Mouse (Mus musculus): ENCODE results near the gene Plpp1. TPM values are rescaled to one million over a fixed set of nuclear protein-coding genes. Genes with fewer than 3 reads are reported as not detected.

Gene Plpp1
- polyA plus RNA-seq, 1 experiment from 2014 or later: 19.5 TPM

- Histone ChIP-seq H3K27ac (ENCODE audit: low read depth, low read length) (no peak overlapping the region), H3K4me1 (ENCODE audit: control insufficient read depth, insufficient read depth, low read length) (no peaks in the 10 kb centered on the region), H3K27me3 (ENCODE audit: control insufficient read depth, insufficient read depth, low read length) (no peaks in the 10 kb centered on the region), H3K9ac (ENCODE audit: low read length) (no peak overlapping the region), H3K36me3 (ENCODE audit: control insufficient read depth, insufficient read depth, low read length) (no peaks in the 10 kb centered on the region), H3K4me2 (ENCODE audit: low read depth) (no peak overlapping the region), H3K4me3 (ENCODE audit: low read depth, low read length) (no peak overlapping the region), H3K9me3 (ENCODE audit: control insufficient read depth, low read length) (no peaks in the 10 kb centered on the region)
- DNase-seq (ENCODE audit: low spot score) (no peak), ATAC-seq (ENCODE audit: insufficient read depth, low FRiP score, low TSS enrichment) (no peak)
- WGBS: 92% methylated on average over 3 of the region's 3 CpGs
Observed at GRCm38 (mm10) chr13:112815996-112816395, 15.4 kb downstream of the Plpp1 start.

GRCm38 (mm10) chr13:112818125-112818524, 17.5 kb downstream of the Plpp1 start:
- no peak for DNase-seq (ENCODE audit: low spot score)
- Histone ChIP-seq H3K9me3 (ENCODE audit: control insufficient read depth, low read length) (no peaks in the 10 kb centered on the region), H3K36me3 (ENCODE audit: control insufficient read depth, insufficient read depth, low read length) (no peaks in the 10 kb centered on the region), H3K4me2 (ENCODE audit: low read depth) (no peak overlapping the region), H3K27ac (ENCODE audit: low read depth, low read length) (no peak overlapping the region), H3K9ac (ENCODE audit: low read length) (no peak overlapping the region), H3K27me3 (ENCODE audit: control insufficient read depth, insufficient read depth, low read length) (no peaks in the 10 kb centered on the region), H3K4me1 (ENCODE audit: control insufficient read depth, insufficient read depth, low read length) (no peaks in the 10 kb centered on the region), H3K4me3 (ENCODE audit: low read depth, low read length) (no peak overlapping the region)
- ATAC-seq (ENCODE audit: insufficient read depth, low FRiP score, low TSS enrichment): no peak
- 87% methylated on average over 3 of the region's 3 CpGs for WGBS

- DNase-seq (ENCODE audit: low spot score): no peak
- Histone ChIP-seq H3K27ac (ENCODE audit: low read depth, low read length) (no peak overlapping the region), H3K36me3 (ENCODE audit: control insufficient read depth, insufficient read depth, low read length) (no peaks in the 10 kb centered on the region), H3K4me2 (ENCODE audit: low read depth) (no peak overlapping the region), H3K4me3 (ENCODE audit: low read depth, low read length) (no peak overlapping the region), H3K9me3 (ENCODE audit: control insufficient read depth, low read length) (no peaks in the 10 kb centered on the region), H3K9ac (ENCODE audit: low read length) (no peak overlapping the region), H3K4me1 (ENCODE audit: control insufficient read depth, insufficient read depth, low read length) (no peaks in the 10 kb centered on the region), H3K27me3 (ENCODE audit: control insufficient read depth, insufficient read depth, low read length) (no peaks in the 10 kb centered on the region)
- no peak for ATAC-seq (ENCODE audit: insufficient read depth, low FRiP score, low TSS enrichment)
- 76% methylated on average over 3 of the region's 3 CpGs for WGBS
Observed at GRCm38 (mm10) chr13:112822413-112822812, 21.8 kb downstream of the Plpp1 start.

GRCm38 (mm10) chr13:112823236-112823910, 22.8 kb downstream of the Plpp1 start:
- H3K27ac ChIP-seq (ENCODE audit: low read depth, low read length): no peak overlapping the region
- no peaks in the 10 kb centered on the region for H3K36me3 ChIP-seq (ENCODE audit: control insufficient read depth, insufficient read depth, low read length)
- WGBS: 91% methylated on average over 6 of the region's 6 CpGs
- H3K27me3 ChIP-seq (ENCODE audit: control insufficient read depth, insufficient read depth, low read length): no peaks in the 10 kb centered on the region
- no peak overlapping the region for H3K4me2 ChIP-seq (ENCODE audit: low read depth)
- H3K9ac ChIP-seq (ENCODE audit: low read length): no peak overlapping the region
- no peaks in the 10 kb centered on the region for H3K4me1 ChIP-seq (ENCODE audit: control insufficient read depth, insufficient read depth, low read length)
- DNase-seq (ENCODE audit: low spot score): no peak
- H3K9me3 ChIP-seq (ENCODE audit: control insufficient read depth, low read length): no peaks in the 10 kb centered on the region
- H3K4me3 ChIP-seq (ENCODE audit: low read depth, low read length): no peak overlapping the region
- ATAC-seq (ENCODE audit: insufficient read depth, low FRiP score, low TSS enrichment): no peak

GRCm38 (mm10) chr13:112823911-112824648, 23.5 kb downstream of the Plpp1 start:
- Histone ChIP-seq H3K27ac (ENCODE audit: low read depth, low read length) (no peak overlapping the region), H3K9ac (ENCODE audit: low read length) (no peak overlapping the region), H3K36me3 (ENCODE audit: control insufficient read depth, insufficient read depth, low read length) (no peaks in the 10 kb centered on the region), H3K4me2 (ENCODE audit: low read depth) (no peak overlapping the region), H3K4me1 (ENCODE audit: control insufficient read depth, insufficient read depth, low read length) (no peaks in the 10 kb centered on the region), H3K27me3 (ENCODE audit: control insufficient read depth, insufficient read depth, low read length) (no peaks in the 10 kb centered on the region), H3K9me3 (ENCODE audit: control insufficient read depth, low read length) (no peaks in the 10 kb centered on the region), H3K4me3 (ENCODE audit: low read depth, low read length) (no peak overlapping the region)
- 82% methylated on average over 6 of the region's 8 CpGs for WGBS
- DNase-seq (ENCODE audit: low spot score) (no peak), ATAC-seq (ENCODE audit: insufficient read depth, low FRiP score, low TSS enrichment) (no peak)

GRCm38 (mm10) chr13:112825479-112825878, 24.9 kb downstream of the Plpp1 start:
- Histone ChIP-seq H3K4me1 (ENCODE audit: control insufficient read depth, insufficient read depth, low read length) (no peaks in the 10 kb centered on the region), H3K9ac (ENCODE audit: low read length) (no peak overlapping the region), H3K27ac (ENCODE audit: low read depth, low read length) (no peak overlapping the region), H3K36me3 (ENCODE audit: control insufficient read depth, insufficient read depth, low read length) (no peaks in the 10 kb centered on the region), H3K4me3 (ENCODE audit: low read depth, low read length) (no peak overlapping the region), H3K4me2 (ENCODE audit: low read depth) (no peak overlapping the region), H3K9me3 (ENCODE audit: control insufficient read depth, low read length) (no peaks in the 10 kb centered on the region), H3K27me3 (ENCODE audit: control insufficient read depth, insufficient read depth, low read length) (no peaks in the 10 kb centered on the region)
- WGBS: 48% methylated on average over 6 of the region's 6 CpGs
- no peak for DNase-seq (ENCODE audit: low spot score)
- no peak for ATAC-seq (ENCODE audit: insufficient read depth, low FRiP score, low TSS enrichment)

- H3K4me2 ChIP-seq (ENCODE audit: low read depth): no peak overlapping the region
- DNase-seq (ENCODE audit: low spot score): no peak
- no peaks in the 10 kb centered on the region for H3K36me3 ChIP-seq (ENCODE audit: control insufficient read depth, insufficient read depth, low read length)
- H3K27me3 ChIP-seq (ENCODE audit: control insufficient read depth, insufficient read depth, low read length): no peaks in the 10 kb centered on the region
- no peak overlapping the region for H3K4me3 ChIP-seq (ENCODE audit: low read depth, low read length)
- no peaks in the 10 kb centered on the region; the same call in 1 of the 2 replicates for H3K4me1 ChIP-seq (ENCODE audit: control insufficient read depth, insufficient read depth, low read length)
- H3K27ac ChIP-seq (ENCODE audit: low read depth, low read length): no peak overlapping the region
- H3K9ac ChIP-seq (ENCODE audit: low read length): no peak overlapping the region
- H3K9me3 ChIP-seq (ENCODE audit: control insufficient read depth, low read length): no peaks in the 10 kb centered on the region
- 92% methylated on average over 2 of the region's 2 CpGs for WGBS
- ATAC-seq (ENCODE audit: insufficient read depth, low FRiP score, low TSS enrichment): no peak
Observed at GRCm38 (mm10) chr13:112829619-112830018, 29.0 kb downstream of the Plpp1 start.

- Histone ChIP-seq H3K36me3 (ENCODE audit: control insufficient read depth, insufficient read depth, low read length) (no peaks in the 10 kb centered on the region), H3K4me3 (ENCODE audit: low read depth, low read length) (no peak overlapping the region), H3K4me2 (ENCODE audit: low read depth) (no peak overlapping the region), H3K9me3 (ENCODE audit: control insufficient read depth, low read length) (no peaks in the 10 kb centered on the region), H3K27ac (ENCODE audit: low read depth, low read length) (no peak overlapping the region), H3K9ac (ENCODE audit: low read length) (no peak overlapping the region), H3K27me3 (ENCODE audit: control insufficient read depth, insufficient read depth, low read length) (no peaks in the 10 kb centered on the region), H3K4me1 (ENCODE audit: control insufficient read depth, insufficient read depth, low read length) (no peaks in the 10 kb centered on the region; the same call in 1 of the 2 replicates)
- DNase-seq (ENCODE audit: low spot score) (no peak), ATAC-seq (ENCODE audit: insufficient read depth, low FRiP score, low TSS enrichment) (no peak)
- WGBS: 27% methylated on average over 2 of the region's 2 CpGs
Observed at GRCm38 (mm10) chr13:112832589-112832988, 32.0 kb downstream of the Plpp1 start.

All from neural tube, embryonic 11.5 days (tissue).